Mouse (Mus musculus): ENCODE results near the gene Hoxa3.

- TF ChIP-seq USF2 (conservative IDR thresholded peaks at IDR 0.05; ENCODE audit: low read depth, low read length), result no peak
- no peak for TF ChIP-seq KAT2A (IDR thresholded peaks at IDR 0.05; ENCODE audit: insufficient replicate concordance, low read length)
Measured at GRCm38 (mm10) chr6:52167736-52168161, 45.4 kb downstream of the Hoxa3 start.

Measured in CH12.LX (cell line).